Mouse (Mus musculus): ENCODE data around the gene Dexi.

The Dexi gene

DNA sequence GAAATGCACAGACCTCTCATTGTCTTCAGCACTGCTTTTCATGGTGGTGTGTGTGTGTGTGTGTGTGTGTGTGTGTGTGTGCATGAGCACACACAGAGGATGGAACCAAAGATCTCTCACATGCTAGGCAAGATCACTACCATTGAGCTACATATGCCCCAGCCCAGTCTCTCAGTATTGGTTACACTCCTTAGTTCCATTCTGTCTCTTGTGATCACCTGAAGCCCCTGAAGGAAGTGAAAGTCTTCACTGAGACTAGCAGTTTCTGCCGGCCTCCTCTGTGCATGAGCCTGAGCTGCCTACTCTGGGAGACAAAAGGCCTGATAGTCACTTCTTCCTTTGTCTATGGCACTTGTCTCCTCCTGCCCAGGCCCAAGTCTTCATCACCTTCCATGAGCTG lies 43.7 kb downstream of the Dexi start:
- DNase-seq (ENCODE audit: extremely low read depth, low read depth): no peak

DNA sequence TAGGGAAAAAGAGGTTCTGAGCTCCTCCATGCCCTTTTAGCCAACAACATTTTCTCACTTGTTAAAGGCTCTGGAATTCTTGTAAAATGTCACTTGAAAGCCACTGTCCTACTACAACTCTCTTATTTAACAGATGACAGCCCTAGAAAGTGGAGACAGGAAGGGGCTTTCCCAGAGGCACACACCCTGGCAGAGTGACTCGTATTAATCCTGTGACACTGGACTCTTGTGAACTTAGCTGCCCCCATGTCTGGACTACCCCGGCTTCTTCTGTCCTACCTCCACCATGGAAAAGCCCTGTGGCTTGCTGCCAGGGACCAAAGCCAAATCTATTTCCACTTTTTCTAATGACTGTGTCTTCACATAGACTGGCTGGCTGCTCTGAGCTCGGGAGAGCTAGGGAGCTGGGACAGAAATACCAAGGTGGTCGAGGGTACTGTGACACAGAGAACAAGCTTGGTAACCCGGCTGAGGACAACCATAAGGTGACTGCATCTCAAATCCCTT lies 44.7 kb downstream of the Dexi start:
- no peak for DNase-seq (ENCODE audit: extremely low read depth, low read depth)

DNA sequence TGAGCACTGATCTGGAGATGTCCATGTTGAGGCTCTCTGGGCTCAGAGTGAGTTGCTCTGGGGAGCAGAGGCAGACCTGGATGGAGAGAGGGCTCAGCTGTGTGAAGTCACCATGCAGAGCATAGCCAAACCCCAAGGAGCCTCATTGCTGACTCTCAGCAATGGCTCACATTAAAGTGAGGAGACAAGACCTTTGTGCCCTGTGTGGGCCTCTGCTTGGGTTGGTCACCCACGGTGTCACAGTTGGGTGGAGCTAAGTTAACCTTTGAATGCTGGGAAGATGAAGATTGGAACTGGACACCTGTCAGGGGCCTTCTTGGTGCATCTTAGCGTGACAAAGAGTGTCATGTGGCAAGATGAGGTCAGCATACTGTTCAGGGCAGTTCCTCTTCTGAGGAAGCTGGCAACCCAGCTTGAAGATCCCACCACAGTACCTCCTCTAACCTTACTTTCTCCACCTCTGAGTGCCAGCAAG lies 47.0 kb downstream of the Dexi start:
- DNase-seq (ENCODE audit: extremely low read depth, low read depth): no peak

DNA sequence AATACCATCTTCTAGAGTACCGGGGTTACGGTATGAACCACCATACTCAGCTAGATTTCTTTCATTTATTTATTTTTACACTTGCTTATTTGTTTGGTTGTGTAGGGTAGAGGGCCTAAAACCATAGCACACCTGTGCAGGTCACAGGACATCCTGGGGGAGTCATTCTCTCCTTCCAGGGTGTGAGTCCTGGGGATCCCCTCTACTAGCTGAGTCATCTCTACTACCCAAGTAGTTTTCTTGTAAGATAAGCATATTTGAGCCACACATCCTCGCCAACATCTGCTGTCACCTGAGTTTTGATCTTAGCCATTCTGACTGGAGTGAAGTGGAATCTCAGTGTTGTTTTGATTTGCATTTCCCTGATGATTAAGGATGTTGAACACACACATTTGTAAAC lies 50.3 kb downstream of the Dexi start:
- DNase-seq (ENCODE audit: extremely low read depth, low read depth): no peak

DNA sequence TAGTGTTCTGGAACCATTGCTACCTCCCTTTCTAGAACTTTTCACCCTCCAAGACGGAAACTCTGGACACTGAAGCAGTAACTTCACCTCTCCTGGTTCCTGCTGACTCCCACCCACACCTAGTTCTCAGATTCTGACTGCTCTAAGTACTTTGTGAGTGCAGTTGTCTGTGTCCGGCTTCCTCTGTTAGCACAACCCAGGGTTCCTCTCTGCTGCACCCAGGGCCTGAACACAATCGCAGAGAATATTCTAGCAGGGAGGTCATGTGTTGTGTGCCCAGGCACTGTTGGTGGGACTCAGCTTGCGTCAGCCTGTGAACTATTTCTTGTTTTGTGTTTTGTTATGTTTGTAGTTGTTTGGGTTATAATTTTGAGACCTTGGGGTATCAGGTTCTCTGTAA lies 51.1 kb downstream of the Dexi start:
- no peak for DNase-seq (ENCODE audit: extremely low read depth, low read depth)

DNA sequence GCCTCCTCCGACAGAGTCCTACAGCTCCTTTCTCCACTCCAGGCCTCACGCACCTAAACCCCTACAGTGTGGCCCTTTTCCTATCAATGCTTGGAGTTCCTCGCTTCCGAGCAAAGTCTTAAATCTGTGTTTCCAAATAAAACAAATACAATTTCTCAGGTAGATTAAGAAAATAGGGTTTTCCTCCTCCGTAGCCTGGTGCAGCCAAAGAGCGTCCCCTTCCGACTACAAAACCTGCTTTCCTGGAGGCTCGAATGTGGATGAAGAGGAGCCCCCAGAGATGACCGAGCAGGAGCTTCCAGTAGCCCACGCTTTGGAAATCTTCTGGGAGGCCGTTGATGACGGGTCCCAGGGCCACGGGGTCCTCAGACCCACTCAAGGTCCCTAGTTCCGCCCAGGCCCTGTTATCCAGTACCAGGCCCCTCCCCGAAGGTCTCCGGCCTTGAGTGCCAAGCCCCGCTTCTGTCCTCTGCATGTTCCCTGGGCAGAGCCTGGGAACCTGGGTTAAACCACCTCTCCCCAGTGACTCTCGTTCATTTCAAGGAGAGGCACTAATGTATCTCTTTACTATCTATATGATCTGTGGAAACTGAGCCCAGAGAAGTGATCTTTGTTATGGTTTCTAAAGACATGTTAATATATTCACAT lies 52.2 kb downstream of the Dexi start:
- no peak for DNase-seq (ENCODE audit: extremely low read depth, low read depth)

DNA sequence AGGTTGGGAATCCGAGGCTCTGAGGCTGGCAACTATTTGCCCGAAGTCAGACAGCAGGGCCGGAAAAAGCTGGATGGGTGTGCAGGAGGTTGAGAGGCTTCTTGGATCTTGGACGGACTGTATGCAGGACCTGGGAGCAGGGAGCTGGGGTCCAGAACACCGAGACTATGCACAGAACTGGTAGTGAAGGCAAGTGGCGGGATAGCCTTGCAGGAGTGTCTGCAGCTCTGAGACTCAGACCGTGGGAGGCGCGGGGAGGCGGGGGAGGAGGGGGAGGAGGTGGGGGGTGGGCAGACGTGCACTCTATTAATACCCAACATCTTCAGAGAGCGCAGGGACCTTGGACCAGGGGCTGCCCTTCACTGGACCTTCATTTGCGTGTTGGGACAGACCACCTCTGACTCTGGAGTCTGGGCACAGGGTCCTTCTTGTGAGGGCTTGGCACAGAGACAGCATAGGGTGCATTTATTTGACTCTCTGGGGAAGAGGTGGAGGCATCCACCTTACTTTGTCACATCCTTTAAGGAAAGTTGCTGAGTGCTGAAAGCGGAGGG lies 52.9 kb downstream of the Dexi start:
- no peak for DNase-seq (ENCODE audit: extremely low read depth, low read depth)

DNA sequence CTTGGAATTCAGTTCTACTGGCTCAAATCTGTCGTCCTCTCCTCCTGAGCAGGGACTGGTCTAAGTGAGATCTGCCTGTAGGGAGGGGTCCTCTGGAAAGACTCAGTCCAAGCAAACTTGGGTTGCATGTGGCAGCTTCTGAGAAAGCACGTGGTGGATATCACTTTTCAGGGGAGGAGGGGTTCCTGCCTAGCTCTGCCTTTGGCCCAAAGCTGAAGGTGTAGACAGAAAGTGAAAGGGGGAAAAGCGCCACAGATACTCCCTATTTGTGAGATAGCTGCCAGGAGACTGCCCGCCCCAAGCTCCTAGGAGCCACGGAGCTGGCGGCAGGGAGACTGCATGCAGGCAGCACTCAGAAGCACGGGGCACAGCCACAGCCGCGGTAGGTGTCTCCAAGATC lies 53.4 kb downstream of the Dexi start:
- no peak for DNase-seq (ENCODE audit: extremely low read depth, low read depth)

DNA sequence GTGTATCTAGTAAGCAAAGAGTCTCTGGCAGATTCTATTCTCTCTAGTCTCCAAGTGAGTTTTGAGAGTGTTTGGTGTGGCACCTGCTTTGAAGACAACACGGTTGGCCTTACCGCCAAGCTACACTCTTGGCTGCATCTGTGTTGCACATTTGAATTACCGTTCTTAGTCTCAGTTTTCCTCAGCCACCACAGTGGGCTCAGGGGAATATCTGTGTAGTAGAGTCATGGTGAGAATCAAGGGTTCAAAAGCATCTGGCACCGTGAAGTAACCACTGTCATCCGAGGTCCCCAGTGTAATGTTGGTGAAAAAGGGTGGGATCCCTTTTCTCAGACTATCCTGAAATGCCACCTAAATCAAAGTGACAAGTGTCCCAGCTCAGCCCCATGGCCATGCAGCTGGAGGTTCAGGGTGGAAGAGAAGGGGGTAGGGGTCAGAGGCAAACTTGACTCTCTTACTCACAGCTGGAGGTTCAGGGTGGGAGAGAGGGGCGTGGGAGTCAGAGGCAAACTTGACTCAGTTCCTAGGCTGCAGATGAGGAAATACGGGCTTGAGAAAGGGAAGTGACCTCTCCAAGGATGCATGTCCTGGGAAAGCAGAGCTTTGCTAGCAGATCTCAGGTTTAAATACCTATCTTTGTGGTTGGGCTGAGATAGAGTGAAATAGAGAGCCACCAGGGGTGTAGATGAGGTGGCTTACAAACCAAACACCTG lies 53.9 kb downstream of the Dexi start:
- DNase-seq (ENCODE audit: extremely low read depth, low read depth): no peak

DNA sequence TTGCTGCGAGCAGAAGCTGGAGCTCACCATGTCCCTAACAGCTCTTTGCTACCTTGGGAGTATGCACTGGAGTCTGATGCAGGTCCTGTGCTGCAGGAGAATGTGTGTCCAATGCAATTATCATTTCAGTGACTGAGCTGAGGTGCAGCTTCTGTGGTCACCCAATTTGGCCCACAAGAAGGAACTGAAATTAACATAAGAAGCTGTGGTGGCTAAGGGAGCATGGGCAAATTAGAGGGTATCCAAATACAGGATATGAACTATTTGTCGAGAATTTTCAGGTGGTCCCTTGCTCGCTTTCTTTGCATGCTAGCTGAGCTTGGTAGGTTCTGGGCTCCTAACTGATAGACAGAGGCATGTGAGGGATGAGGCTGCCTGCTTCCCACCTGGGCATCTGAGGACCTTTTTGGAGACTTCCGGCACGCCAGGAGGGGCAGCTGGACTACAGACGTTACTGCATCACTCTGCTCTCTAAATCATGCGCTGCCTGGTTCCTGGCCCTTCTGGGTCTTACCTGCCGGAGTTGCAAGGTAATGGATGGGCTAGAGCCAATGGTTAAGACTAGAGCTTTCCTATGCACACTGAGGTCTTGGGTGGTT lies 54.9 kb downstream of the Dexi start:
- no peak for DNase-seq (ENCODE audit: extremely low read depth, low read depth)

DNA sequence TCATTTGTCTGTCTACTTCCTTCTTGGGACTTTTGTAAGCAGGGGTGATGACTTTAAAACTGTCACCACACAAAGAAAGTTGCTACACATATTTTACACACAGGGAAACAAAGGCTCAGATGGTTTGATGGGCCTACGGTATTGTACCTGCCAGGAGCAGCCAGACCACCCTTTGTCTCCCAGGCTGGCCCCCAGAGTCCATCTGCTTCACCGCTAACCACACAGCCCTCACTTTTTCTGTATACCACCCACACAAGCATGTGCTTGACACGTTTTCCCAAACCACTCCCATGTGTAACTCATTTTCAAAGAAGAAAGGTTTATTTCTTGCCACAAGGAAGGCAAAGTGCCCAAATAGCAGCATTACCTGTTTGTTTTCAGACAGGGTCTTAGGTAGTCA lies 55.9 kb downstream of the Dexi start:
- no peak for DNase-seq (ENCODE audit: extremely low read depth, low read depth)

DNA sequence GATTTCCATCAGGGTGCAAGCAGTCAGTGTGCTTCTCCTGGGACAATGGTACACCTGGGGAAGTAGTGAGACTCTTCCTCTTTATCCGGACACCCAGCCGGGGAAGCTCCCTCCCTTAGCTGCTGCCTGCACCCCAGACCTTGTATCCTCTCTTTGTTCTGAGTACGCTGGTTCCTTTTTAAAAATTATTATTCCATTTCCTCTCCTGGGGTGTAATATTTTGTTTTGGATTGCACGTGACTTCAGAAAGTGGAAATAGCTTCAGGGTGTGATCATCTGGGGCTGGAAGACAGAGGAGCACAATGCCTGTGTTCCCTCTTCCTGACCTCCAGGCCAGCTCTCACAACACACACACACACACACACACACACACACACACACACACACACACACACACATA lies 60.5 kb downstream of the Dexi start:
- no peak for DNase-seq (ENCODE audit: extremely low read depth, low read depth)

DNA sequence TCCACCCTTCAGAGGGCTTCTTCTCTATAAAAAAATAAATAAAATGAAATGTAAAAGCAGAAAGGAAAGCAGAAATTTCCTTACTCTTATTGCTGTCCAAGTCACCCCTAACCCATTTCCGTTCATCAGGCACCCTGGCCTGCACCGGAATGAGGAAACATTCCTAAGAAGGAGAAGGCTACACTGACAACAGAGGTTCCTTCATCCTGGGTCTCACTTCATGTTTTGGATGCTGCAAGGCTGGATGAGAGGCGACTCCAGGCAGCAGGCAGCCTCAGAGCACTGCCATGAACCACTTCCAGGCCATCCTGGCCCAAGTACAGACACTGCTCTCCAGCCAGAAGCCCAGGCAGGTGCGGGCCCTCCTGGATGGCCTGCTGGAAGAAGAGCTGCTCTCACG lies 63.0 kb downstream of the Dexi start, which contains the start of gene Ciita:
Ciita (plus strand) TSS at position 203 of the 400 bp plus-strand sequence.
- DNase-seq (ENCODE audit: extremely low read depth, low read depth): no peak

DNA sequence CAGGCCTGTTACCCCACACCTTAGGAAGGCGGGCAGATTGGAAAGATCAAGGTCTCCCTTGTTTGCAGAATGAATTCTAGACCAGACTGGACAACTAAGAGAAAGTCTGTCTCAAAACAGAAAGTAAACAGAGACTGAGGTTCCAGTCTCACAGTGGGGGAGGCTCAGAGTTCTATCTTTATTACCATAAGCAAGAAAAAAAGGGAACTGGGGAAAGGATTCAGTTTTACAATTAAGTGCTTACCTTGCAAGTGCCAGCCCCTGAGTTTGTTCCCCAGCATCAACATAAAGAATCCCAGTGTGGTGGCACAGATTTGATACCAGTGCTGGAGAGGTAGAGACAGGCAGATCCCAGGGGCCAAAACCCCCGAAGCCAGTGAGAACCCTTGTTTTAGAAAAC lies 66.9 kb downstream of the Dexi start:
- no peak for DNase-seq (ENCODE audit: extremely low read depth, low read depth)

DNA sequence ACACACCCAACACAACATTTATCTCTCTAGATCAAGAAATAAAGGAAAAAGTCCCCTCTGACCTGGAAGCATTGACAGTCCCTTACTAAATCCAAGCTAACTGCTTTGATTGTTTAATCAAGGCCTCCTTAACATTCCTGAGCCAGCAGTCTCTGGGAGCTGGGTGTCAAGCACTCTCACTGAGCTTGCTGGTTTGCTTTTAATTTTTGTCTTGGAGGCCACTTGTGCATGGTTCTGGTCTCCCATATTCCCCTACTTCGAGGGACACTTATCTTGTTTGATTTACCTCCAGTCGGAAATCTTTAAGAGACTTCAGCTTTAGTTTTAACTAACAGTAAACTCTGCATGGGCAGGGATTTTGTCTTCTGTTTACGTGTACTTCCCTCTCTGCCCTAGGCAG lies 67.9 kb downstream of the Dexi start:
- DNase-seq (ENCODE audit: extremely low read depth, low read depth): no peak

DNA sequence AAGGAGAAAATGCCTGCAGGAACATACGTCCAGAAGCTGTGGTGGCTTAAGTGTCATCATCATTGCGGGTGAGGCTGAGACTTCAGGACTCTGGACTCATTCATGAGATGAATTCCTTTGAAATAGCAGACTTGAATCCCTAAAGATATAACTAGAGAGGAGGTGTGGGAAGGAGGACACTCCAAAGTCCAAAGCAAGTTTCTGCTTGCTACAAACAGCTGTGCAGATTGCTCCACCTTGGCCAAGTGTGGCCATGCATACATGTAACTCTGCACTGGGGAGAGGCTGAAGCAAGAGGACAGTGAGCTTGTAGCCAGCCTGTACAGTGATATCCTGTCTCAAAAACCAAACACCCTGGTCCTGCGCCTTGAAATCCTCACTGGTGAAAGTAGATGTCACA lies 70.9 kb downstream of the Dexi start:
- no peak for DNase-seq (ENCODE audit: extremely low read depth, low read depth)

DNA sequence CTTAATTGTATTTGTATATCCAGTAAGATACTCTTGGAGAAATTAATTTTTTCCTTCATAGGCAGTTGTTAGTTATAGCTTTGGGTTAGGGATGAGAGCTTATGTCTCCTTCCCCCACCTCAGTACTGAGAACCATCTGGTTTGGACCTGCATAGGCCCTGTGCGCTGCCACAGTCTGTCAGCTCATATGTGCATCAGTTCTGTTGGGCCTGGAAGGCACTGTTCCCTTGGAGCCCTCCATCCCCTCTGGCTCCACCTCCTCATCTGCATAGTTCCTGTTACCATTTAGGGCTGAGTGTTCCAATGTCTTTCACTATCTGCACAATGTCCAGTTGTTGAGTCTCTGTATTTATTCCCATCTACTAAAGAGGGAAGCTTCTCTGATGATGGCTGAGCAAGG lies 74.7 kb downstream of the Dexi start:
- DNase-seq (ENCODE audit: extremely low read depth, low read depth): no peak

DNA sequence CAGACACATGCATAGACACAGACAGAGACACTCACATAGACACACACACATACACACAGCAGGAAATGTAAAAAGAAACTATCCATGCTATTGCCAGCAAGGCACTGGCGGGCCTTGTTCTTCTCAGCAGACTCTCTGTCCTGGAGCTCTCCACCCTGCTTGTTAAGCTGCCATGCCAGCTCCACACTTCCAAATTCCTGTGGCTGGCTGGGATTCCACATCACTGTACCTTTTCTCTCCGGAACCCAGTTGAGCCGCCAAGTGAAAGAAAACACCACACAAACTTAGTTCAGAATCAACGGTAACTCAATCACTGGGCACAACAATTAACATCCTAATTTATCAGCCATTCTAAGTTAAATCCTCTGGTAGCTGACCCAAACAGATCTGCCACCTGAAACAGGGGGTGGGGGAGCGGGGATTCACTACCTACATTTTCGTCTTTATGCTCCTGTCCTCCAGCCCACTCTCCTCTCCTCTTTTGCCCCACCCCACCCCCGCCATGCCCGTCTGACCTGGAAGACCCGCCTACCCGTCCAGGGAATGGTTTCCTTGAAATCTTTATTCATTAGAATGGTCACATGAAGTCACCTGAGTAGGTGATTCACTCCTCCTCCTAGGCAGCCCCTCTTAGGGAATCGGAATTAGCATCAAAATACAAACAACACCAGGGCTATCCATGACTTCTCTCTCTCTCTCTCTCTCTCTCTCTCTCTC lies 75.3 kb downstream of the Dexi start:
- no peak for DNase-seq (ENCODE audit: extremely low read depth, low read depth)

DNA sequence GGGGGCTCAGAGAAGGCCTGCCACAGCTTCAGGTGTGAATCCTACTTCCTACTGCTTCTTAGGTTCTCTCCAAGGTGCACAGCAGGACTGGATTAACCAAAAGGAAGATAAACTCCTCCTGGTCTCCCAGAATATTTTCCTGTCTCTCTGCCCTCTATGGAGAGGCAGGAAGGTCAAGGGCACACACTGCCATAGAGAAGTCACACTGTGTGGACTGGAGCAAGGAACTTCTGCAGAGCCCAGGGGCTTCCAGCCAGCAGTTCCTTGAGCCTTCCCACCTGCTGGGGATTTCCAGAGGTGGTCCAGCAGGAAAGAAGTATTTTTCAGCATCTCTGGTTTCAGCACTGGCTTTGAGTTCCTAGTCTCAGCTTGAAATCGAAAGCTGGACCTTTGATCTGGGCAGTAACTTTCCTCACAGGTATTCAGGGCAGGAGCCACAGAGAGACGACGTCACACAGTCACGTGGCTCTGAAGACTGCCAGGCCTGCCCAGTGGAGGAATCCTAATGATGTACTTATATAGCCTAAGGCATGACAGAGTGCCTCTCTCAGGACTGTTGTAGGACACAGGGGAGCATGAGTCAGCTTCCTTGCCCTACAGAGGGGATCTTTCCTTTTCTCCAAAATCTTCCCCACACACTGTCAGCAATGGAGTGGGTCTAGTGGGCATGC lies 77.7 kb downstream of the Dexi start:
- DNase-seq (ENCODE audit: extremely low read depth, low read depth): no peak

DNA sequence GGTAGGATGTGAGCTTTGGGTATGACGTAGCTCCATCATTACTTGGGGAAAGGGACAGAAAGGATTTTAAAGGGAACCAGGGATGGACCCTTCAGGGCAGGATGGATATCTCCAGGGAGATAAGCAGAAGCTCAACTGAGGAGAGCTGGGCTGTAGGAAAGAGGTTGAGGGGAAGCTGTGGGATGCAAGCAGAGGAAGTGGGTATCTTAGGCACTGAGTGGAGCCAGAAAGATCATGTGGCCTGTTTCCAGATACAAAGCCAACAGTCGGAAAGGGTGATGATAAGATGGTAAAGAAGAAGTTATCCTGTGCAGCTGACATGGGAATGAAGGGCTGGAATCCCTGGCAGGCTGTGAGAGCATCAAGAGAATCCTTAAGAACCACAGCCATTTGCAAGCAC lies 81.7 kb downstream of the Dexi start:
- no peak for DNase-seq (ENCODE audit: extremely low read depth, low read depth)

DNA sequence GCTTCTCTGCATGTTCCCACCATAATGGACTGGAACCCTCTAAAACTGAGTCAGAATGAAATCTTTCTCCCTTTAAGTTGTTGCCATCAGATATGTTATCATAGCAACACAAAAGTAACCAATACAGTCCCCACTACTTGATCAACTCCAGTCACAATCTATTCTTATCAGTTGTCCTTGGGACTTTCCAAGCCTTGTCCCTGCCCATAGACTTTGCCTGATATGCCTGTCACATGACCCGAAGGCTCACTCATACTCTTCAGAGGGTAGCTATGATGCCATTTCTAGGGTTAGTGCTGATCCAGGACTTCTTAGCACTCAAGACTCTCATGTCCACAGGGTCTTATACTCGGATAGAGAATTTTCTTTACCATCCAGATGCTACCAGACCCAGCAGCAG lies 82.7 kb downstream of the Dexi start:
- DNase-seq (ENCODE audit: extremely low read depth, low read depth): no peak
